Mouse (Mus musculus) MEL (cell line): ENCODE measurements around the gene Olfr411.

Experiments
- CHD2 ChIP-seq: IDR thresholded peaks from 2 replicates; pipeline ENCODE4 v1.6.1; 2011; ENCODE audit warnings: low read length, improper control_type of control experiment
- CTCF ChIP-seq, 3 experiments: IDR thresholded peaks in 2 of 3; conservative IDR thresholded peaks in 1 of 3; 2 replicates each; pipeline ENCODE4 v1.5.1; 2011 to 2012; ENCODE audit warnings: low read length in 3 of 3, low read depth in 2 of 3, mild to moderate bottlenecking in 2 of 3, improper control_type of control experiment in 1 of 3, inconsistent platforms in 1 of 3, mixed read lengths in 1 of 3, moderate library complexity in 1 of 3; ENCODE audit not compliant: control insufficient read depth in 1 of 3, insufficient read depth in 1 of 3, poor library complexity in 1 of 3, severe bottlenecking in 1 of 3
- E2F4 ChIP-seq: IDR thresholded peaks from 2 replicates; pipeline ENCODE4 v1.6.1; 2011; ENCODE audit warnings: low read depth, low read length, improper control_type of control experiment, borderline replicate concordance
- EP300 ChIP-seq, 2 experiments: IDR thresholded peaks; 2 replicates each; pipeline ENCODE4 v1.6.1; 2011; ENCODE audit warnings: improper control_type of control experiment in 2 of 2, low read length in 2 of 2, low read depth in 1 of 2, mild to moderate bottlenecking in 1 of 2
- GATA1 ChIP-seq: IDR thresholded peaks from 2 replicates; pipeline ENCODE4 v1.6.1; 2011; ENCODE audit warnings: low read depth, low read length, improper control_type of control experiment
- MAX ChIP-seq: IDR thresholded peaks from 2 replicates; pipeline ENCODE4 v1.6.1; 2011; ENCODE audit warnings: low read length, improper control_type of control experiment
- NRF1 ChIP-seq: IDR thresholded peaks from 2 replicates; pipeline ENCODE4 v1.6.1; 2014; ENCODE audit warnings: low read depth, mild to moderate bottlenecking, inconsistent platforms, low read length, improper control_type of control experiment, moderate library complexity; ENCODE audit not compliant: poor library complexity, insufficient read depth, severe bottlenecking
- POLR2A ChIP-seq, 2 experiments: IDR thresholded peaks; 2 replicates each; pipeline ENCODE4 v1.6.1; 2011 to 2012; ENCODE audit warnings: low read length in 2 of 2, mild to moderate bottlenecking in 2 of 2, control low read depth in 1 of 2, improper control_type of control experiment in 1 of 2, low read depth in 1 of 2, moderate library complexity in 1 of 2; ENCODE audit not compliant: control insufficient read depth in 1 of 2, insufficient read depth in 1 of 2, poor library complexity in 1 of 2
- RAD21 ChIP-seq: IDR thresholded peaks from 2 replicates; pipeline ENCODE4 v1.6.1; 2011; ENCODE audit warnings: mild to moderate bottlenecking, low read depth, low read length, improper control_type of control experiment
- USF2 ChIP-seq, 2 experiments: IDR thresholded peaks; 2 replicates each; pipeline ENCODE4 v1.6.1; 2011 to 2012; ENCODE audit warnings: improper control_type of control experiment in 2 of 2, low read length in 2 of 2, borderline replicate concordance in 1 of 2, inconsistent platforms in 1 of 2, low read depth in 1 of 2, mild to moderate bottlenecking in 1 of 2; ENCODE audit not compliant: insufficient read depth in 1 of 2
- ZMIZ1 ChIP-seq: IDR thresholded peaks from 2 replicates; pipeline ENCODE4 v1.6.1; 2012; ENCODE audit warnings: low read depth, mild to moderate bottlenecking, inconsistent platforms, low read length, improper control_type of control experiment, moderate library complexity

DNA sequence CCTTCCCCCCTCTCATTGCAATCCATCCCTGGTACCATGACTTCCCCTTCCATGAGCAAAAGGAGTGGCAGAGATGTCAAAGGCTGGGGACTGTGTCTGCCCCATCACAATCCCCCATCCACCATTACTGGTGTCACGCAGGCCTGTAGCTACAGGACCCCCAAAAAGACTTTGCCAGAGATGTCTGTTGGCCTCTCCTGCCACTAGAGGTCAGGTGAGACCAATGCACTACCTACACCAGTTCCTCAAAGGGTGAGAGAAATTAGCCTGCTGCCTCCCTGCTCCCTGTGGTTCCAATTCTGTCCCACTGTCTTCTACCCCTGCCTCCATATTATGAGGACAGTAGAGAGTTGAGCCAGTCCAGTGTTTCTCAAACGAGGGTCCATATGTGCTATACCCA is 49.7 kb upstream of the Olfr411 start:
- TF ChIP-seq ZMIZ1 = no peak
- no peak for TF ChIP-seq NRF1
- no peak for TF ChIP-seq EP300 (IDR thresholded peaks at IDR 0.05; ENCODE audit: low read depth in 1 of 2, low read length in 2 of 2)
- no peak for TF ChIP-seq POLR2A (IDR thresholded peaks at IDR 0.05; ENCODE audit: control insufficient read depth in 1 of 2, insufficient read depth in 1 of 2, low read depth in 1 of 2, low read length in 2 of 2, poor library complexity in 1 of 2)
- TF ChIP-seq CHD2 = no peak
- TF ChIP-seq MAX = no peak
- TF ChIP-seq CTCF (IDR thresholded peaks at IDR 0.05 in 2 of 3, conservative IDR thresholded peaks at IDR 0.05 in 1 of 3; ENCODE audit: control insufficient read depth in 1 of 3, insufficient read depth in 1 of 3, low read depth in 2 of 3, low read length in 3 of 3, poor library complexity in 1 of 3, severe bottlenecking in 1 of 3) = peak; percentile 34 to 70 (median 52); a peak in 5 of 6 replicates
- TF ChIP-seq USF2 (IDR thresholded peaks at IDR 0.05; ENCODE audit: borderline replicate concordance in 1 of 2, insufficient read depth in 1 of 2, low read depth in 1 of 2, low read length in 2 of 2) = no peak
- TF ChIP-seq E2F4 = no peak
- TF ChIP-seq GATA1 = no peak
- peak; percentile 71 for TF ChIP-seq RAD21
